Mouse (Mus musculus): Measurements from ENCODE around the gene Trim72.

Gene Trim72

GRCm38 (mm10) chr7:128053061-128053460, 49.3 kb downstream of the Trim72 start:
- DNase-seq (ENCODE audit: low spot score) = no peak

- no peak for DNase-seq (ENCODE audit: low spot score)
Observed at GRCm38 (mm10) chr7:128056917-128057444, 53.2 kb downstream of the Trim72 start.

DNA sequence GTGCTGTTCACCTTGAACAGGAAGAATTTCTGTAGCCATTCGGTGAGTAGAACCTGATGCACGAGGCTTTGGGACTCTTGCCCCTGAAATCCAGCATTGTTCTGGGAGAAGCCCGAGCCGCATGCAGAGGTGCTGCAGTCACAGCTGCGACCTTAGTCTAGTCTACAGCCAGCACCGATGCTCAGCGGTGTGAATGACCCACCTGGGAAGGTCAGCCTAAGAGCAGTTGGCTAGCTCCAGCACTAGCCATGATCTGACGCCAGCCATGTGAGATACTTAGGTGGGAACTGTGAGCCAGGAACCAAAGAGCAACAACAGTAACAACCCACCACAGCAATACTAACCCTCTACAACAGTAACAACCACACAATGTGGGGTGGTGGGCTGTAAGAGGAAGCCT, 54.1 kb downstream of the Trim72 start:
- DNase-seq (ENCODE audit: low spot score) = no peak

DNA sequence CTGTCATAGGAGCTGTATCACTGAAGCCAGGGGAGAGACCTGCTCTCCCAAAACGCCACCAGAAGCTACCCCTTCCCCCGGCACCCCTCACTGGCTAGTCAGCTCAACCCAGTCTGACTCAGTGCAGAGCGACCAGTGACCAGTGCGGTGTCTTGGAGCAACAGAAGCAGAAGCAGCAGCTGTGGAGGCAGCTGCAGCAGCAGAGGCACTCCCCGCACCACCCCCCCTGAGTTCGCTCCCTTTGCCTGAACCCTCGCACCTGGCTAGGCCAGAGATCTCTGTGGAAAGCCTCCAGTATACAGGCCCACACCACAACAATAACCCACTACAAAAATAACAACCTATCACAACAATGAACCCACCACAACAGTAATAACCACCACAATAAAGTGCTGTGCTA, 54.8 kb downstream of the Trim72 start:
- no peak for DNase-seq (ENCODE audit: low spot score)

GRCm38 (mm10) chr7:128059091-128059490, 55.3 kb downstream of the Trim72 start:
- DNase-seq (ENCODE audit: low spot score) = no peak
